Mouse (Mus musculus): ENCODE measurements around the gene Utp11.
A peak's percentile ranks its signal among the peaks of the same experiment; 100 is the strongest.
"Not testable (repeated sequence)": the region's sequence is repeated elsewhere in the genome, so short reads cannot be mapped to it uniquely, and the experiment has no call there.

Gene Utp11

GRCm38 (mm10) chr4:124693135-124693894, at the start of gene Utp11:
Gene Utp11, minus strand, starts transcription at chr4:124693600.
- ATAC-seq (ENCODE audit: low TSS enrichment): peak; percentile 100

GRCm38 (mm10) chr4:124742839-124743238, 49.4 kb upstream of the Utp11 start:
- peak; percentile 31; the same call in 1 of the 2 replicates for ATAC-seq (ENCODE audit: low TSS enrichment)

GRCm38 (mm10) chr4:124741376-124742343, 48.3 kb upstream of the Utp11 start, which contains the start of gene Inpp5b:
Gene Inpp5b, plus strand, starts transcription at chr4:124741850.
- ATAC-seq (ENCODE audit: low TSS enrichment): peak; percentile 95

- no peak for ATAC-seq (ENCODE audit: low TSS enrichment)
Observed at GRCm38 (mm10) chr4:124738783-124739182, 45.4 kb upstream of the Utp11 start.

GRCm38 (mm10) chr4:124738013-124738412, 44.6 kb upstream of the Utp11 start:
- ATAC-seq (ENCODE audit: low TSS enrichment): no peak

- no peak for ATAC-seq (ENCODE audit: low TSS enrichment)
Observed at GRCm38 (mm10) chr4:124737486-124737885, 44.1 kb upstream of the Utp11 start.

- no peak for ATAC-seq (ENCODE audit: low TSS enrichment)
Observed at GRCm38 (mm10) chr4:124736952-124737351, 43.6 kb upstream of the Utp11 start.

GRCm38 (mm10) chr4:124726121-124726520, 32.7 kb upstream of the Utp11 start:
- no peak for ATAC-seq (ENCODE audit: low TSS enrichment)

GRCm38 (mm10) chr4:124719101-124719500, 25.7 kb upstream of the Utp11 start:
- no peak for ATAC-seq (ENCODE audit: low TSS enrichment)

- peak; percentile 98 for ATAC-seq (ENCODE audit: low TSS enrichment)
Observed at GRCm38 (mm10) chr4:124714545-124715481, 21.4 kb upstream of the Utp11 start, which contains the start of gene Sf3a3. Gene Sf3a3, plus strand, starts transcription at chr4:124714776.

- ATAC-seq (ENCODE audit: low TSS enrichment): not testable (repeated sequence)
Observed at GRCm38 (mm10) chr4:124713850-124714249, 20.4 kb upstream of the Utp11 start.

GRCm38 (mm10) chr4:124712618-124713017, 19.2 kb upstream of the Utp11 start:
- ATAC-seq (ENCODE audit: low TSS enrichment): no peak

GRCm38 (mm10) chr4:124710776-124711291, 17.4 kb upstream of the Utp11 start:
- 0 out of 2 replicates have a peak, but pooled peaks have one; percentile 17 for ATAC-seq (ENCODE audit: low TSS enrichment)

GRCm38 (mm10) chr4:124709961-124710446, 16.6 kb upstream of the Utp11 start:
- no peak for ATAC-seq (ENCODE audit: low TSS enrichment)

- ATAC-seq (ENCODE audit: low TSS enrichment): peak; percentile 51; the same call in 1 of the 2 replicates
Observed at GRCm38 (mm10) chr4:124708518-124709477, 15.4 kb upstream of the Utp11 start.

- ATAC-seq (ENCODE audit: low TSS enrichment): not testable (repeated sequence)
Observed at GRCm38 (mm10) chr4:124708200-124708517, 14.8 kb upstream of the Utp11 start.

- ATAC-seq (ENCODE audit: low TSS enrichment): not testable (repeated sequence)
Observed at GRCm38 (mm10) chr4:124707381-124708199, 14.2 kb upstream of the Utp11 start.

- no peak for ATAC-seq (ENCODE audit: low TSS enrichment)
Observed at GRCm38 (mm10) chr4:124705661-124706269, 12.4 kb upstream of the Utp11 start.
